Mouse (Mus musculus): Measurements from ENCODE around the gene Nup85.

Gene Nup85

DNA sequence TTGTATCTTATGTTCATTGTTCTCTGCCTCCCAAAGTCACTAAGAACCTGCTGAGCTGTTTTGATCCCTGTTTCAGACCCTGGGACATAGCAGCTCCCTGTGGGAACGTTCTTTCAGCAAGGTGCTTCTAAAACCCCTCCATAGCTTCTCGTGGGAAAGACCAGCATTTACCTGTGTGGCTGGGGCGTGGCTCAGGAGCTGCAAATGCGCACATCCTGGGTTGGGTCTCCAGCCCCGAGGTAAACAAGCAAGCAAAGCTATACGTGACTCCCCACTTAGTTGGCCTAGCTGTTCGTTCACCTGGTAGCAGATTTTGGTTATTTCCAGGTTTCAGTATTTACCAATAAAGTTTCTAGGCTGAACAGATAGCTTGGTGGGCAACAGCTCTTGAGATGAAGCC, 68.0 kb downstream of the Nup85 start:
- no peak for DNase-seq (ENCODE audit: low read depth, low spot score)

DNA sequence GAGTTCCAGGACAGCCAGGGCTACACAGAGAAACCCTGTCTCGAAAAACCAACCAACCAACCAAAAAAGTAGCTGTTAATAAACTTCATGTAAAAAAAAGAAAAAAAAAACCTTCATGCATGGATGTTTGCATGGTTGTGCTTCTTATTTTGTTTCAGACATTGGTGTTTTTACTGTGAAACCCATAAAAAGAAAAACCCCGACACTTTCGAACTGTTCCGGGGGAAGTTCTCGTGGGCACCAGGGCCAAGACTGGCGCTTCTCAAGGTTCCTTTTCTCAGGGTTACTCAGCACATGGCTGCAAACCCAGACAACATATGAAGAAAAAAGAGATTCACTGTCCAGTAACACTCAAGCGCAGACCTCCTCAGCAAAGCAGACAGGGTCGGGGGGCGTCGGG, 68.6 kb downstream of the Nup85 start:
- no peak for DNase-seq (ENCODE audit: low read depth, low spot score)
